Mouse (Mus musculus) megakaryocyte, embryonic 14.5 days (primary cell): ENCODE data around the gene Fam189a1.

Experiments
- FLI1 ChIP-seq: IDR thresholded peaks from 2 replicates; pipeline ENCODE4 v1.6.1; 2012; ENCODE audit warnings: low read length, inconsistent platforms, mixed read lengths
- GATA1 ChIP-seq: IDR thresholded peaks from 3 replicates; pipeline ENCODE4 v1.6.1; 2012; ENCODE audit warnings: mixed read lengths, low read length, inconsistent platforms, borderline replicate concordance

DNA sequence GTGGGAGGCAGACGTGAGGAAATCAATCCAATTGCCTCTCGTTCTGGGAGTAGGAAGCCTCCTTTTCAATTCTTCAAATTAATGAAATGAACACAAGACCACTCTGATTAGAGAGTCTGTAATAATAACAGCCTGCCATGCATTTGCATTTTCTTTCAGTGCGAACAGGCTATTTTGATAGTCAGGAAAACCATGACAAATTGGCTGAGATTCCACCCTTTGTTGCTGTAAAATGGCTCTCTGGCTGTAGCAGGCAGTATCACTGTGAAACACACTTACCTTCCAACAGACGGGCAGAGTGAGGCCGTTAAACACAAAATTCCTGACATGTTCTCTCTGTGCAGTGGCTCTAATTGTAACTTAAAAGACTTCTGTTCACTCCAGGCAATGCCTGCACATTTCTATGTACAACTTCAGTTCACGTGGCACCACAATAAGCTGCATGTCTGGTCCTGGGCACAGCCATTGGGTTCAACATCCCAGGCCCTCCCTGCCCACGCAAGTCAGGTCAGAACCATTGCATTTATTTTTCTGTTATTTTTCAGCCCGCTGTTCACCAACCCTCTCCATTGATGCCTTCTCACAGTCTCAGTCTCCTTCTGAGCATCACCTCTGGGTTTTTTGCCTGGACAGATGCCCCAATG lies 138.2 kb downstream of the Fam189a1 start:
- TF ChIP-seq GATA1 (no peak), FLI1 (no peak)
